In genomic region chr7:24415261-24415660, GRCm38 (mm10) we compare ENCODE assay signal across 36 mouse cellular contexts. TPM values are rescaled to one million over a fixed set of nuclear protein-coding genes. Genes with fewer than 3 reads are reported as not detected.
DNase-seq lines count a peak whose midpoint lies in the region; ATAC-seq and TF ChIP-seq lines count a peak whose summit lies in the region.
"Had no signal": no experiment of that assay in that cellular context is flagged by ENCODE, and none has a peak within 500 bp of the region (broad histone marks: within the 10 kb centered on the region; RNA-seq: fewer than 3 reads in every experiment).

No protein-coding gene starts in this region.

- H3K9me3 ChIP-seq in heart, embryonic 10.5 days = no peaks in the 10 kb centered on the region
- H3K9me3 ChIP-seq in heart, embryonic 15.5 days (replicated peaks) = no peaks in the 10 kb centered on the region
- no peaks in the 10 kb centered on the region for H3K9me3 ChIP-seq in limb, embryonic 10.5 days (replicated peaks)
- no peaks in the 10 kb centered on the region for H3K9me3 ChIP-seq in kidney, embryonic 14.5 days (ENCODE audit: control insufficient read depth, low read length)
- H3K9me3 ChIP-seq: embryonic facial prominence, embryonic 13.5 days; forebrain, embryonic 10.5 days; hindbrain, embryonic 12.5 days; intestine, embryonic 15.5 days; limb, embryonic 15.5 days; midbrain, embryonic 15.5 days; neural tube, embryonic 12.5 days had no signal

- H3K27ac ChIP-seq in heart, embryonic 10.5 days = peak overlapping the region; percentile 83; the same call in 1 of the 2 replicates
- peak overlapping the region; percentile 57; the same call in 1 of the 2 replicates for H3K27ac ChIP-seq in spleen, adult 2 months (ENCODE audit: insufficient read depth, low read length)
- H3K27ac ChIP-seq in heart, embryonic 15.5 days = peak overlapping the region; percentile 78
- no peak overlapping the region for H3K27ac ChIP-seq in limb, embryonic 10.5 days
- H3K27ac ChIP-seq in kidney, embryonic 14.5 days (ENCODE audit: low read depth, low read length) = no peak overlapping the region
- H3K27ac ChIP-seq: embryonic facial prominence, embryonic 13.5 days; forebrain, embryonic 10.5 days; hindbrain, embryonic 12.5 days; hindbrain, postnatal 0 days; intestine, embryonic 15.5 days; limb, embryonic 15.5 days; liver, embryonic 14.5 days; midbrain, embryonic 15.5 days; neural tube, embryonic 12.5 days had no signal

- peaks cover 40% of the 10 kb centered on the region for H3K4me1 ChIP-seq in heart, embryonic 10.5 days
- peaks cover 12% of the 10 kb centered on the region for H3K4me1 ChIP-seq in spleen, adult 2 months (ENCODE audit: control insufficient read depth, insufficient read depth, insufficient read length)
- peaks cover 18% of the 10 kb centered on the region for H3K4me1 ChIP-seq in heart, embryonic 15.5 days (replicated peaks)
- H3K4me1 ChIP-seq in limb, embryonic 10.5 days = peaks cover 11% of the 10 kb centered on the region
- no peaks in the 10 kb centered on the region for H3K4me1 ChIP-seq in kidney, embryonic 14.5 days (ENCODE audit: control insufficient read depth, insufficient read depth, low read length)
- H3K4me1 ChIP-seq: embryonic facial prominence, embryonic 13.5 days; intestine, embryonic 15.5 days; limb, embryonic 15.5 days had no signal

- peak; percentile 60 for ATAC-seq in heart, embryonic 15.5 days (replicated peaks; ENCODE audit: insufficient number of reproducible peaks, insufficient read depth, low FRiP score, low read depth)
- ATAC-seq in kidney, embryonic 14.5 days (ENCODE audit: low FRiP score, low TSS enrichment) = no peak
- ATAC-seq: activated CD4-positive, CD25-positive, alpha-beta regulatory T cell, adult 4 months; forebrain, postnatal 0 days; hindbrain, postnatal 0 days; intestine, embryonic 15.5 days; midbrain, embryonic 15.5 days had no signal

- H3K27me3 ChIP-seq in heart, embryonic 10.5 days (ENCODE audit: insufficient read depth, poor library complexity, severe bottlenecking) = no peaks in the 10 kb centered on the region
- no peaks in the 10 kb centered on the region for H3K27me3 ChIP-seq in spleen, adult 2 months (ENCODE audit: control insufficient read depth, insufficient read depth, low read length)
- H3K27me3 ChIP-seq in heart, embryonic 15.5 days = no peaks in the 10 kb centered on the region
- H3K27me3 ChIP-seq in limb, embryonic 10.5 days (ENCODE audit: low read depth, poor library complexity, severe bottlenecking) = no peaks in the 10 kb centered on the region
- no peaks in the 10 kb centered on the region for H3K27me3 ChIP-seq in kidney, embryonic 14.5 days (ENCODE audit: control insufficient read depth, insufficient read depth, low read length)
- H3K27me3 ChIP-seq: embryonic facial prominence, embryonic 13.5 days; hindbrain, embryonic 12.5 days; intestine, embryonic 15.5 days; limb, embryonic 15.5 days; midbrain, embryonic 15.5 days; neural tube, embryonic 12.5 days had no signal

- H3K4me2 ChIP-seq in heart, embryonic 15.5 days = no peak overlapping the region
- H3K4me2 ChIP-seq in kidney, embryonic 14.5 days (replicated peaks; ENCODE audit: low read depth, low read length) = no peak overlapping the region
- H3K4me2 ChIP-seq: embryonic facial prominence, embryonic 13.5 days; hindbrain, embryonic 12.5 days; intestine, embryonic 15.5 days; limb, embryonic 15.5 days; lung, embryonic 14.5 days; midbrain, embryonic 15.5 days; neural tube, embryonic 12.5 days had no signal

- TF ChIP-seq POLR2A in spleen, adult 2 months (IDR thresholded peaks at IDR 0.05; ENCODE audit: low read depth, low read length) = no peak

- no peak overlapping the region for H3K9ac ChIP-seq in heart, embryonic 15.5 days
- H3K9ac ChIP-seq in kidney, embryonic 14.5 days (ENCODE audit: low read depth, low read length) = no peak overlapping the region
- H3K9ac ChIP-seq: embryonic facial prominence, embryonic 13.5 days; forebrain, postnatal 0 days; hindbrain, embryonic 12.5 days; intestine, embryonic 15.5 days; limb, embryonic 15.5 days; liver, embryonic 14.5 days; lung, embryonic 14.5 days; midbrain, embryonic 15.5 days; neural tube, embryonic 12.5 days had no signal

- no peak for TF ChIP-seq CTCF in spleen, adult 2 months (IDR thresholded peaks at IDR 0.05; ENCODE audit: extremely low read depth, insufficient read depth, insufficient read length, insufficient replicate concordance)

- 53% methylated on average over 7 of the region's 7 CpGs for WGBS in heart, embryonic 10.5 days
- 90% methylated on average over 7 of the region's 7 CpGs for WGBS in spleen, adult 2 months
- 35% methylated on average over 7 of the region's 7 CpGs for WGBS in heart, embryonic 15.5 days
- whole genome bisulfite sequencing in limb, embryonic 10.5 days = 79% methylated on average over 7 of the region's 7 CpGs
- WGBS in kidney, embryonic 14.5 days = 83% methylated on average over 7 of the region's 7 CpGs

- peaks cover 16% of the 10 kb centered on the region for H3K36me3 ChIP-seq in heart, embryonic 10.5 days
- peaks cover 2% of the 10 kb centered on the region for H3K36me3 ChIP-seq in spleen, adult 2 months (ENCODE audit: control insufficient read depth, insufficient read depth, low read length)
- H3K36me3 ChIP-seq in heart, embryonic 15.5 days = no peaks in the 10 kb centered on the region; the same call in 1 of the 2 replicates
- peaks cover 38% of the 10 kb centered on the region for H3K36me3 ChIP-seq in limb, embryonic 10.5 days
- peaks cover 8% of the 10 kb centered on the region; the same call in 1 of the 2 replicates for H3K36me3 ChIP-seq in kidney, embryonic 14.5 days (ENCODE audit: control insufficient read depth, insufficient read depth, low read length)
- H3K36me3 ChIP-seq: intestine, embryonic 15.5 days had no signal

- no peak overlapping the region for H3K4me3 ChIP-seq in heart, embryonic 10.5 days
- no peak overlapping the region for H3K4me3 ChIP-seq in spleen, adult 2 months (ENCODE audit: extremely low read depth, insufficient read depth, insufficient read length)
- no peak overlapping the region for H3K4me3 ChIP-seq in heart, embryonic 15.5 days
- no peak overlapping the region for H3K4me3 ChIP-seq in limb, embryonic 10.5 days
- no peak overlapping the region for H3K4me3 ChIP-seq in kidney, embryonic 14.5 days (ENCODE audit: low read length)
- H3K4me3 ChIP-seq: embryonic facial prominence, embryonic 13.5 days; forebrain, embryonic 10.5 days; hindbrain, embryonic 12.5 days; intestine, embryonic 15.5 days; limb, embryonic 15.5 days; midbrain, embryonic 15.5 days; neural tube, embryonic 12.5 days had no signal

- DNase-seq in heart, embryonic 10.5 days (ENCODE audit: low spot score) = no peak
- DNase-seq in heart, adult 8-10 months (ENCODE audit: low spot score) = no peak
- DNase-seq in spleen, adult 2 months (ENCODE audit: low read depth in 1 of 2, low spot score in 2 of 2) = no peak
- DNase-seq in spleen, adult 18-20 months = no peak
- DNase-seq in limb, embryonic 10.5 days (ENCODE audit: low spot score) = no peak
- DNase-seq: adrenal gland, adult 2 months; adrenal gland, postnatal 36 days; B cell, adult 2 months; cerebellum, adult 18-20 months; cerebellum, postnatal 10 days; forebrain, postnatal 0 days; gastrocnemius, postnatal 10 days; kidney, adult 8-10 months; kidney, postnatal 10 days; layer of hippocampus, postnatal 36 days; left cerebral cortex, postnatal 4 days; lung, embryonic 14.5 days; lung, postnatal 14 days; right cerebral cortex, adult 18-20 months had no signal

RNA-seq across cellular contexts. Expression of gene Smg9, which starts 15.8 kb away (rescaled TPM):
- polyA plus RNA-seq in heart, embryonic 10.5 days (2016; fragmentation: Nextera tagmentation; extraction: Ambion mirVana) = 25.4 and 27.7 TPM in 2 replicates
- total RNA-seq in heart, adult 8-10 months (2022) = 1 to 10 TPM; 5.9 to 8.3 (median 8.0) TPM
- polyA plus RNA-seq in spleen, adult 2 months (2012; rRNA removed) = 55.7 and 83.3 TPM in 2 replicates
- polyA plus RNA-seq in heart, embryonic 15.5 days (2015; fragmentation: Nextera tagmentation; extraction: Ambion mirVana) = 17.1 and 23.8 TPM in 2 replicates
- polyA plus RNA-seq in limb, embryonic 10.5 days (2016; fragmentation: Nextera tagmentation; extraction: Ambion mirVana) = 28.3 and 29.0 TPM in 2 replicates
- 25.0 and 32.3 TPM in 2 replicates for polyA plus RNA-seq in kidney, embryonic 14.5 days (2014; fragmentation: Nextera tagmentation; extraction: Ambion mirVana)

RNA-seq across cellular contexts. Expression of gene Irgc1, which starts 36.8 kb away (rescaled TPM):
- polyA plus RNA-seq in heart, embryonic 10.5 days (2016; fragmentation: Nextera tagmentation; extraction: Ambion mirVana) = 0.16 TPM in 1 of 2 replicates, not detected in the other
- total RNA-seq in heart, adult 8-10 months (2022) = under 1 TPM in 1 of 4 experiments, not detected in 3; 0.32 TPM
- 6.5 and 19.9 TPM in 2 replicates for polyA plus RNA-seq in spleen, adult 2 months (2012; rRNA removed)
- polyA plus RNA-seq in heart, embryonic 15.5 days (2015; fragmentation: Nextera tagmentation; extraction: Ambion mirVana) = not detected in 2 replicates
- not detected in 2 replicates for polyA plus RNA-seq in limb, embryonic 10.5 days (2016; fragmentation: Nextera tagmentation; extraction: Ambion mirVana)
- polyA plus RNA-seq in kidney, embryonic 14.5 days (2014; fragmentation: Nextera tagmentation; extraction: Ambion mirVana) = not detected in 2 replicates
- total RNA-seq: adrenal gland, adult 2 months; adrenal gland, postnatal 36 days; common myeloid progenitor, adult 5-6 weeks; forebrain, postnatal 0 days; granulocyte monocyte progenitor cell, adult 5-6 weeks; hindbrain, postnatal 0 days; layer of hippocampus, postnatal 36 days; left cerebral cortex, postnatal 4 days had no signal
- polyA plus RNA-seq: activated CD4-positive, CD25-positive, alpha-beta regulatory T cell, adult 4 months; adrenal gland, adult 2 months; brain, embryonic 14.5 days; embryonic facial prominence, embryonic 13.5 days; forebrain, embryonic 10.5 days; forebrain, postnatal 0 days; hindbrain, embryonic 12.5 days; hindbrain, postnatal 0 days; intestine, embryonic 15.5 days; liver, embryonic 14.5 days; lung, embryonic 14.5 days; midbrain, embryonic 15.5 days; neural tube, embryonic 12.5 days; stomach, embryonic 14.5 days had no signal

RNA-seq across cellular contexts. Expression of gene Kcnn4, which starts 45.2 kb away (rescaled TPM):
- 11.7 and 14.2 TPM in 2 replicates for polyA plus RNA-seq in heart, embryonic 10.5 days (2016; fragmentation: Nextera tagmentation; extraction: Ambion mirVana)
- total RNA-seq in heart, adult 8-10 months (2022) = 1 to 10 TPM in 1 of 4 experiments, under 1 TPM in 3; 0.44 to 1.3 (median 0.69) TPM
- polyA plus RNA-seq in spleen, adult 2 months (2012; rRNA removed) = 102 and 133 TPM in 2 replicates
- polyA plus RNA-seq in heart, embryonic 15.5 days (2015; fragmentation: Nextera tagmentation; extraction: Ambion mirVana) = 1.7 and 8.5 TPM in 2 replicates
- polyA plus RNA-seq in limb, embryonic 10.5 days (2016; fragmentation: Nextera tagmentation; extraction: Ambion mirVana) = 3.6 and 4.0 TPM in 2 replicates
- polyA plus RNA-seq in kidney, embryonic 14.5 days (2014; fragmentation: Nextera tagmentation; extraction: Ambion mirVana) = 2.6 and 3.3 TPM in 2 replicates

RNA-seq across cellular contexts. Expression of gene Plaur, which starts 47.0 kb away (rescaled TPM):
- 4.3 and 7.3 TPM in 2 replicates for polyA plus RNA-seq in heart, embryonic 10.5 days (2016; fragmentation: Nextera tagmentation; extraction: Ambion mirVana)
- total RNA-seq in heart, adult 8-10 months (2022) = 1 to 10 TPM; 1.7 to 9.2 (median 2.6) TPM
- polyA plus RNA-seq in spleen, adult 2 months (2012; rRNA removed) = 51.2 and 58.6 TPM in 2 replicates
- 8.2 and 9.9 TPM in 2 replicates for polyA plus RNA-seq in heart, embryonic 15.5 days (2015; fragmentation: Nextera tagmentation; extraction: Ambion mirVana)
- polyA plus RNA-seq in limb, embryonic 10.5 days (2016; fragmentation: Nextera tagmentation; extraction: Ambion mirVana) = 2.2 and 2.5 TPM in 2 replicates
- 14.1 TPM in 2 replicates for polyA plus RNA-seq in kidney, embryonic 14.5 days (2014; fragmentation: Nextera tagmentation; extraction: Ambion mirVana)
- polyA plus RNA-seq: testis, adult 2 months had no signal

Comparison
In these comparisons a context has a peak if more than half of its experiments do, and no peak if none do; other contexts are left out.
1. H3K27ac ChIP-seq: peak in heart, embryonic 10.5 days (single experiment), spleen, adult 2 months (single experiment) and heart, embryonic 15.5 days (single experiment); none in limb, embryonic 10.5 days (single experiment) and kidney, embryonic 14.5 days (single experiment).